Mouse (Mus musculus) adrenal gland, postnatal 4 days (tissue): Measurements from ENCODE around the gene Afg1l. TPM values are rescaled to one million over a fixed set of nuclear protein-coding genes. Genes with fewer than 3 reads are reported as not detected.

Source experiments
- DNase-seq, 2 experiments: peaks; one replicate each; pipeline ENCODE4 v3.0.0; 2021 to 2022; ENCODE audit warnings: low spot score in 2 of 2, mixed read lengths in 2 of 2
- total RNA-seq, 2 experiments: library from RNA; stranded (reverse); gene quantifications; 2 replicates each; pipeline ENCODE4 v1.2.3; 2021

Afg1l gene
- total RNA-seq, 2 experiments from 2014 or later: 11.4 to 11.8 TPM

DNA sequence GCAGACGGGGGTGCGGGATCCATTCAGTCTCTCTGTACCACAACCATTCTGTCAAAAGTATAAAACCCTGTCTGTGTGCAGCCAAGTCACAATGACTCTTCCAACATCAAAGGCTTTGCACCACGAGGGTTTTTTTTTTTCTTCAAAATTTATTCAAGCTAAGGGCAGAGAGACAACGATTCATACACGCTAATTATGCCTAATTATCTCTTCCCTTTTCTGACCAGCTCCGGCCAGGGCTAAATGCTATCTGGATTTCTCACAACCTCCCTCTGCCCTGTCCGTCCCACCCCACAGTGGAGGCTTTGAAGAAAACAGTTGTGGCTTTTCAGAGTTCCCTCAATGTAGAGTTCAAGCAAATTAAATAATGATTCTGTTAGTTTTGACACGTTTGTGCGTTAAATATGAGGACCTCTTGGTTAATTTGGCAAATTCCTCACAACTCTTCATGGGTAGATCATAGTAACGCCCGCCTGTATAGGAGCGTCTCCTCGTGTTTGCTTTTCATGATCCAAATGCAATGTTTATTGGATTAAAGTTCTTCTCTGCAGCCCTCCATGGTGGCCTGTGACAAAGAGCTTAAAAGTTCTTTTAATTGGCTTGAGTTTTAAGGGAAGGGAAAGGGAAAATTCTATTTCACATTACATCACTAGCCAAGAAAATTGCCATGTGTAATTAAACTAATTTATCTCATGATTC lies 93.3 kb downstream of the Afg1l start:
- no peak for DNase-seq

DNA sequence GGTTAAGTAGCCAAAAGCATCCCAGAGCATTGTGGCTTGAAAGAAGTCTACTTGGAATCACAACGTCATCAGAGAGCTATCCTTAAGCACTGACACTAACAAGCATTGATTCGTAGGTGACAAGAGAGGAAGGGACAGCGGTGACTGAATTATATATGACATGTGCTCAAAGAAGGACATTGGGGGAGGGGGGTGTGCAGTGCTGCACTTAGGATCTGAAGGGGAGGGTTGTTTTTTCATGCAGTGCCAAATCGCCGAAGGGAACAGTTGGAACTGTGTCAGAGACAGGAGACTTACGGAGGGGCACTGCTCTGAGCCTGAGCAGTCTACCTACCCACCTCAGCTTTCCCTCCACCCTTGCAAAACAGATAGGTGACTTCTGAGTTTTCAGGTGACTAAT lies 94.7 kb downstream of the Afg1l start:
- no peak for DNase-seq

- DNase-seq: no peak
Measured at GRCm38 (mm10) chr10:42364216-42364615, 114.1 kb downstream of the Afg1l start.

DNA sequence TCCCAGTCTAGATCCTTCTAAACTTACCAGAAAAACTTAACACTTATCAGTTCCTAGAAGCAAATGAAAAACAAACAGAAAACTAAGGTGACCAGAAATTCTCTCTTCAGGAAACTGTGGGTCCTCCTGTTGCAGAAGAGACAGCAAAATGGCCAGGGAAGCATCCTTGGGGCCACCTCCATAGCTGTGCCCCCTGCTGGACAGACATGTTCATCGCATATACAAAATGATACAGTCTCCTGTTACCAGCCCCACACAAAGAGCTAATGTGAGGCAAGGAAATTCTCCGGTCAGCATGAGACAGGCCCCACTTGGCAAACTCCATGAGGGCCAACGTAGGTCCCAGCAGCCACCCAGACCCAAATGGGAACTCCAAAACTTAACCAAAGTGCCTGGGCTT lies 122.4 kb downstream of the Afg1l start:
- DNase-seq: no peak

DNA sequence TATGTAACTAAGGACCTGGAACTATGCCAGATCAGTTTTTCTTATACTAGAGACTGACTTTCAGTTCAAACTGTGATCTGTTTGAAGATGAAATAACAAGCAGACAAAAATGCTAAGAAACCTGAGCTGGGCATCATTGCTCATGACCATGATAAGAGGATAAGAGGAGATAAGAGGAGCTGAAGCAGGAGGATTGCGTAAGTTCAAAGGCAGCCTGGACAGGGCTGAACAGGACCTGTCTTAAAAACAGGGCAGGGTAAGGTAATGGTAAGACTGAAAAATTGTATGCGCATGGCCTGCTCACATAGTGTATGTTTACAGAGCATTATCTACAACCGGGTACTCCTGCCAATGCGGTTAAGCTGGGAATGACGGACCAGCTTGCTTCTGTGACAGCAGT lies 130.4 kb downstream of the Afg1l start:
- no peak for DNase-seq

- no peak for DNase-seq
Measured at GRCm38 (mm10) chr10:42347127-42347526, 131.2 kb downstream of the Afg1l start.

DNA sequence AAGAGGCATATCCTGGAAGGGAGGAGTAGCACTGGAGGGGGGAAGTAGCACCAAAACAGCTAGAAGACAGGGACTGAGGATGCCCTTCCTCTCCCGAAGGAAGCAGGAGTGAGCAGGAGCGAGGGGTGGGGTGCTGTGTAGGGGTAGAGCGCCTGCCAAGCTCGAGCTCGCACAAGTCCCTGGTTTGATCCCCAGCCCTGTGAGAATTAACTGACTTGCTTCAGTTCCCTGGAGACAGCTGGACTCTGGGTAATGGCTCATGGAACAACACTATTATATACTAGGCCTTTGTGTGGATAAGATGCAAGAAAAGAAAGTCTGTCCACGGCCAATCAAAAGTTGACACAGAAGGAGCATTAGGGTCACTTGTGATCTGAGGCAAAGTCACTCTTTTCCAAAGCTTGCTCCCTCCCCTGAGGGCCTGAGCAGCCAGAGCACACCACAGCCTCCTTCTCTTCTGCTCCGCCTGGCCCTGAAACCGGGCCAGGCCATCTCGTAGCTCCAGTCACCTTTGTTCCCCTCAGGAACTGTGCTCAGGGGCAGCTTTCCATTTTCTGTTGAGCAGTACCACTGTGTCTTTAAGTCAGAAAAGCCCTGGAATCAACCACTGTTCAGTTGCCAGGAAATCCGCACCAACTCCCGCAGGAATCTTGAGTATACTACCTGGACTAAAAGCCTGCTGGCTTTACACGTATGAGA lies 132.0 kb downstream of the Afg1l start:
- DNase-seq: no peak

- no peak for DNase-seq
Measured at GRCm38 (mm10) chr10:42342714-42343113, 135.7 kb downstream of the Afg1l start.

DNA sequence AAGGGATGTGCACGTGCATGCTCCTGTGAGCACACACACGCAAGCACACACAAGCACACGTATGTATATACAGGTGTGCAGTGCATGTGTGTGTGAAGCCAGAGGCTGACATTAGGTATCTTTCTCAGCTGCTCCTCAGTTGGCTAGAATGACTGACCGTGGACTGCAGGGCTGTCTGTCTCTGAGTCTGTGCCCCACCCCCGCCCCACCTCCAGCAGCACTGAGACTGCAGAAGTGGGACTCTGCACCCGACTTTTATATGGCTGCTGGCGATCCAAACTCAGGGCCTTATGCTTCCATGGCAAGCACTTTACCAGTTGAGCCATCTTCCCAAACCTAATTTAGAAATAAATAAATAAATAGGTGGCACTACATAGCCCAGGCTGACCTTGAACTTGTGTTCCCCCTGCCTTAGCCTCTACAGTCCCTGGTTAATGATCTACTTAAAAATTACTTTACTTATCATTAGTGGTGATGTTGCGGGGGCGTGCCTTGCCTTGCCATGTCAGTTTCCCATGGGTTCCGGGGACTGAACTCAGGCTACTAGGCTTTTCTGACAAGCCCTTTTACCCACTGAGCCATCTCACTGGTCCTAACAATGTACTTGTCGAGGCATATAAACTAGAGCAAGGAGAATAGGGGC lies 136.4 kb downstream of the Afg1l start:
- no peak for DNase-seq

GRCm38 (mm10) chr10:42340426-42340793 lies 138.0 kb downstream of the Afg1l start:
- no peak for DNase-seq

GRCm38 (mm10) chr10:42339773-42340425 lies 138.5 kb downstream of the Afg1l start:
- no peak for DNase-seq

- DNase-seq: no peak
Measured at GRCm38 (mm10) chr10:42338456-42338855, 139.9 kb downstream of the Afg1l start.

- no peak for DNase-seq
Measured at GRCm38 (mm10) chr10:42327576-42327975, 150.8 kb downstream of the Afg1l start.

DNA sequence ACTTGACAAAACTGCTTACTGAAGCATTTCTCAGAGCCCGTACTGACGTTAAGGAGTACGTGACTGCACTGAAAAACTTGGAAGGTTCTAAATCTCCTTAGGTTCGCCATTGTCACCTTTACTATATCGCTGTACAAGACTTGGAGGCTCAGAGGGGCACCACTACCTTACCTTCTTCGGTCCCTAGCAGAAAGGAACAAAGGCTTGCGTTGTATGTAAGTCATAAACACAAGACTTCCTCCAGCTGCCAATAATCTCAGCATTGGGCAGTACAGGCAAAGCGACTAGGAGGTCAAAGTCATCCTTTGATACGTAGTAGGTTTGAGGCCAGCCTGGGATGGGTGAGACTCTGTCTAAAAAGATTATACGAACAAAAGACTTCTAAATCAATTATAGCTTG lies 153.1 kb downstream of the Afg1l start:
- DNase-seq: no peak

GRCm38 (mm10) chr10:42323978-42324377 lies 154.4 kb downstream of the Afg1l start:
- DNase-seq: no peak

DNA sequence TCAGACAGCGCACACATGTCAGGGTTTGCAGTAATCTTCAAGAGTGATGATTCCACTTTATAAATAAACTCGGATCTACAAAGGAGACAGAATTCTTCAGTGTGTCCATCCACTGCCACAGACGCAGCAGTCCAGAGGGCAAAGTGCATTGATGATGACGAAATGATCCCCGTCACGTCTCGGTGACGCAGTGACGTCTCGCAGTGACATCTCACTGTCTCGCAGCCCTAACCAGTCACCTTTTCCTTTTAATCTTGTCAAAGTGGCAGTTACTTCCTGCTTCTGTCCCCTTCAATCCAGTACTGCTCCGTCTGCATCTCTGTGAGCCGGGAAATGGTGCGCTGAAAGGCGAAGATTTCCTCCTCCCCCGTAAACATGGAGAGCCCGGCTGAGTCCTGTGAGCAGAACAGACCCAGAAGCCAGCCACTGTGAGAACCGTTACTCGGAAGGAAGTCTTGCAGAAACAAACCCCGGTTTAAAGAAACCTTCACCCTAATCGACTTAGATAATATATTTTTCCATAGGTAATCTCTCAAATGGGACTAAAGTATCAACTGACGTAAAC lies 165.1 kb downstream of the Afg1l start:
- no peak for DNase-seq

DNA sequence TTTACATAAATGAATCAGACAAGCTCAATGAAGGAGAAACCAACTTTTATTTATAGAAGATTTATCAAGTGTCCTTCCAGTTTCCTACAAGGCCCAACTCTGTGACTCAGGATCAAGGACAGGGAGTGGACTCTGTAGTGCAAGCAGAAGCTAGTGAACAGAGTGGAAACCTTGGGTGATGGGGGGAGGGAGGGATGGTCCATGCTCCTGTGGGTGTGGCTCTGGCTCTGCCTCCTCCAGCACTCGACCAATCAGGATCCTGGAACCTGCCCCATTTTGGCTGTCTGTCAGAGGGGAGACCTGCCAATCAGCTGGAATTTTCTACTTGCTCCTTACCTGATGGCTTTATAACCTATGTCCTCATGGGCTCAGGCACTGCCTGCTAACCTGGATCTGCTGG lies 165.8 kb downstream of the Afg1l start:
- DNase-seq: peak in 1 of 2 experiments; percentile 41

DNA sequence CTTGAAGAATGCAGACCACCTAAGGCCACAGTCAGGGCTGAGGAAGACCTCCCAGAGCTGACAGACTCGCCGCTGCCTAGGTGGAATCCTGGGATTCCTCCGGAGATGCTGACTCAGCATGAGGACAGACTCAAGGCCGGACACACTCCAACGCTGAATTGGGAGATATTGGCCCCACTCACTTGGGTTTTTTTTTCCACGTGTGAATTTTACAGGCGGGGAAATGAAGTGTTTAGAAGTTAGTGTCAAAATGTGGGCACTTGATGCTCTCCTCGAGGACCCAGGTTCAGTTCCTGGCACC lies 169.7 kb downstream of the Afg1l start:
- no peak for DNase-seq

DNA sequence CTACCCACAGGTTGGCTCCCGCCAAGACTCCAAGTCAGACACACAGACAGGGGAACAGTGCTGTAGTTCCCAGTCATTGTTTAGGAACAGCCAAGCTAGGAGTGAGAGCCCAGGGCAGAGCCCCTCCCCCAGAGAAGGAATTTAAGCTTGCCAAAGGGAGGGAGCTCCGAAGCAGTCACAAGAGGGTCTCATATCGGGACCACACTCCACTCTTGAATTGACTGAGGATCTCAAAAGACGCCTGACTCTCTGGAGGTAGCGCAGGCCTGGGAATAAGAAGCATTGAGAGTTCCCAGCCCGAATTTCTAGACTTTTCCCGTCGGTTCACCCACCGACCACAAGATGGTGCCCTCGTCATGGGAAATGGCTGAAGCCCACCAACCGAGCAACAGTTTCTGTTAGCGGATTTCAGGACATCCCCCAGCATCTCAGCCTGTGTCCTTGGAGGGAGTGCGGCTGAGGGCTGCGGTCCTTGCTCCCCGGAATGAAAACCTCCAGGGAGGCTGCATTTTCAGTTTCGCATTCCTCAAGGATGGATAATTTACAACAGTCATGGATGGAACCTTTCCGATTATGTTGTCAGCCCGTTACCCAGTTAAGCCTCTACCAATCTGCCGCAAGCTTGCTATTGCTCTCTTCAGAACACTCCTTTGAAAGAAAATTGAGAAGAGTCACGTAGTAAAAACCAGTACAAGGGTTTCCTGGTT lies 170.2 kb downstream of the Afg1l start:
- DNase-seq: peak; percentile 53 to 55

DNA sequence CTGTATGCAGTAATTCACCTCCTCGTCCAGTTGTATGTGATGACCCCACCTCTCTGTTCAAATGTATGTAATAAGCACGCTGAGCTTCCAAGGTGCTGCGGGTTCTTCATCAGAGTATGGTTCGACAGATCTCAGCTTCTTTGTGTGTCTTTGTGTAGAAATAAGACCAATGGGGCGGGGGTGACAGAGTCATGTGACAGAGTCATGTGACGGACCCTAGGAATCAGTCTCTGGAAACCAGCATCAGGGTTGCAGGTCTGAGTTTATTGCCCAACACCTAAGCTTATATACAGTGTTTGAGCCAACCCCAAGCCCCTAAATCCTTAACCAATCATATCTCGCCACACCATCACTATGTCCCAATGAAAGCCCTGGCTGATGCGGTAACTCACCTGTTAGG lies 171.9 kb downstream of the Afg1l start:
- DNase-seq: no peak

DNA sequence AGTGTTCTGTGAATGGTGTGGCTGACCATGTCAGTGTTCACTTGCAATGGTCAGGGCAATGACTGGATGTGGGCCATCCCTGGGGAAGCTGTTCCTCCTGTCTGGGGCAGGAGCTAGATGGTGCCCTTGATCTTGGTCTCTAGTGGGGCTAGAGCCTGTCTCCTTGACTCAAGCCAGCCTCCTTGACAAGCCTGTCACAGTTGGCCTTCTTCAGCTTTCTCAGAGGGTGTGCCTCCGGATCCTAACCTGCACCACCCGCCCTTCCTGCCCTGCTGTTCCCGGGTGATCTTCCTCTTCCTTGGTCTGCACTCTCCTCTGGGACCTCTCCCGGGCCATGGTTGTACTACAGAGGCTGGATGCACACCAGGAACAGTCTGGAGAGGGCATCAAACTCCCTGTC lies 177.6 kb downstream of the Afg1l start:
- DNase-seq: no peak
